Mouse (Mus musculus): Measurements from ENCODE around the gene Edem3. TPM values are rescaled to one million over a fixed set of nuclear protein-coding genes. Genes with fewer than 3 reads are reported as not detected.

The Edem3 gene
- polyA plus RNA-seq, 1 experiment from 2014 or later, result 15.7 TPM

DNA sequence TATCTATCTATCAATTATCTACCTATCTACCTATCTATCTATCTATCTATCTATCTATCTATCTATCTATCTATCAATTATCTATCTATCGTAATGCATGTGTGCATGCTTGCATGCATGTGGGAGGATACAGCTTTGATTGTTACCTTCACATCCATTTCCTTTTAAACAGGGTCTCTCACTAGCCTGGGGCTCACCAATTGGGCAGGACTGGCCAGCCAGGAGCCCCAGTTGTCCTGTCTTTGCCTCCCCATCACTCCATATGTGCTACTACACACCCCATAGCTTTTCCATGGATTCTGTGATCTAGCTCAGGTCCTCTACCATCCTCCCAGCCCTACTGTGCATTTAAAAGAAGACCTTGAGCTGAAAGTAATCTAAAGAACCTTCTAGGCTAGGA lies 103.3 kb downstream of the Edem3 start:
- no peaks in the 10 kb centered on the region for H3K36me3 ChIP-seq
- H3K4me3 ChIP-seq (replicated peaks), result no peak overlapping the region
- WGBS, result 95% methylated on average over 1 of the region's 1 CpGs
- no peak overlapping the region for H3K27ac ChIP-seq
- ATAC-seq (ENCODE audit: insufficient read depth, low FRiP score, low read depth), result no peak
- H3K4me2 ChIP-seq, result no peak overlapping the region
- H3K27me3 ChIP-seq (replicated peaks), result no peaks in the 10 kb centered on the region
- no peak overlapping the region for H3K9ac ChIP-seq
- no peaks in the 10 kb centered on the region for H3K9me3 ChIP-seq
- H3K4me1 ChIP-seq, result peaks cover 2% of the 10 kb centered on the region; the same call in 1 of the 2 replicates

DNA sequence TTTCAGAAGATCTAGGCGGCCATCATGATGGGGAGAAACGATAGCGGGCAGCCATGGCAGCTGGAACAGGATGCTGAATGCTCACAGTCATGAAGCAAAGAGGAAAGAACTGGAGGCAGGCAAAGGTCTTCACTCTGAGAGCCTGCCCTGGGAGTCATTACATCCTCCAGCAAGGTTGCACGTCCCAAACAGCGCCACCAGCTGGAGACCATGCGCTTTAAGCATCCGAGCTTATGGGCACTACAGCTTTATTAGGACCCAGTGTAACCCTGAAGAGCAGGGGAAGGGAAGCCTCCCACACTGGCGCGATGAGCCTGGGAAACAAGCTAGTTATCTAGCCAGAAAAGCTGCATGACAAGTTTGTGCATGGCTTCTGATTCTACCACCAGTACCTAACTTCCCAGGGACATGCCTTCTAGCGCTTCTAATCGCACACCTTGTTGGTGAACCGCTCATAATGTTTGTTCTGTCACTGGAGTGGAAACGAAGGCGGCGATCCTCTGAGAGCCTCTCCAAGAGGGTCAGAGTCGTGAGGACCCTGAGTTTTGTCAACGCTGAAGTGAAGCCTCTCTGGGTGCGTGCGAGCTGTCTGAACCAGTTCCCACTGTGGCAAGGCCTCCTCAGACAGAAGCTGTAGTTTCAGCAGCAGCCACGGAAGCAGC lies 106.3 kb downstream of the Edem3 start:
- Histone ChIP-seq H3K4me3 (replicated peaks) (no peak overlapping the region), H3K9ac (no peak overlapping the region), H3K27me3 (replicated peaks) (no peaks in the 10 kb centered on the region), H3K4me1 (peaks cover 4% of the 10 kb centered on the region; the same call in 1 of the 2 replicates), H3K4me2 (no peak overlapping the region), H3K27ac (no peak overlapping the region), H3K9me3 (no peaks in the 10 kb centered on the region), H3K36me3 (no peaks in the 10 kb centered on the region)
- ATAC-seq (ENCODE audit: insufficient read depth, low FRiP score, low read depth), result no peak
- WGBS, result 59% methylated on average over 20 of the region's 20 CpGs

DNA sequence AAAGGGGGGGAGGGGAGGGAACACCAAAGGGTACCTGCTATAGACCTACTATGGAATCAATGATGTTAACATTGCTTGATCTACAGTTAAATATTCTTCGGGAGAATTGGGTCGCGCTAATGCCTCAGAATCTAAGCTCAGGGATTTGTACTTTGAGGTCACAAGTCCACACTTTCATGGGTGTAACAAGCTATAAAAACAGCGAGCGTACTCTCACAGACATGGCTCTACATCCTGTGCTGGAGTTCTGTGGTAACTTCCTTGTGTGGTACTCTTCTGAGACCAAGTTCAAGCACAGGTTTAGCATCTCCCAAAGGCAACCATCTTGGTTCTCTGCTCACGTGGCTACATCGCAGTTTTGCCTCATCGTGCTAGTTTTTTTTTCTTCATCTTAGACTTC lies 106.9 kb downstream of the Edem3 start:
- Histone ChIP-seq H3K36me3 (no peaks in the 10 kb centered on the region), H3K27ac (no peak overlapping the region), H3K4me2 (no peak overlapping the region), H3K9ac (no peak overlapping the region), H3K4me1 (peaks cover 4% of the 10 kb centered on the region; the same call in 1 of the 2 replicates), H3K4me3 (replicated peaks) (no peak overlapping the region), H3K27me3 (replicated peaks) (no peaks in the 10 kb centered on the region), H3K9me3 (no peaks in the 10 kb centered on the region)
- 90% methylated on average over 8 of the region's 8 CpGs for WGBS
- ATAC-seq (ENCODE audit: insufficient read depth, low FRiP score, low read depth), result no peak

DNA sequence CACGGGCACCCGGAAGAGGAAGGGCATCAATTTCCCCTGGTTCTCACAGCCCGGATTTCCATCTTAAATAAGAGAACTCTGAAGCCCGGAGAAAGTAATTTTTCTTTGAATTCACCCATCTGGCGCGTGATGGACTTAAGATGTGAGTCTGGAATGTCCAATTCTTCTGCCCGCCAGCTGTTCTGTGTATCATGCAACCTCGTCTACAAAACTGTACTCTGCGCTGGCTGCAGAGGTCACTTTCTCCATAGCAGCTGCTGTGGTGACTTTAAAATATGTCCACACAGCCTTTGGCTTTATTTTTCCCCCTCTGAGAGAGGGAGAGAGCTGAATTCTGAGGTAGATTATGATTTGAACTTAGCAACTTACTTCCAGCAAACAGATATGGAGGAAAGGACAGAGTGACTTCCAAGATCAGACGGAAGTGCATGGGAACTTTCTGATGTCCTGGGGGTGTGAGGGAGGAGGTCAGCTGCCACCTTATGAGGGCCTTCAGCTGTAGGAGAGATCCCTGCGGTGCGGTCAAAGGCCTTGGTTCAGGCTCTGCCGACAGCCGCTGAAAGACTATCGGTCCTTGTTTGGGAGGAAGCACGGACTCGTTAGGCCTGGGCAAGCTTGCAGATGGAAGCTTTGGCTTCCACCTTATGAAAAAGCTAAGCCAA lies 108.1 kb downstream of the Edem3 start:
- H3K9ac ChIP-seq, result no peak overlapping the region
- no peak overlapping the region for H3K4me2 ChIP-seq
- H3K27me3 ChIP-seq (replicated peaks), result no peaks in the 10 kb centered on the region
- H3K4me1 ChIP-seq, result peaks cover 4% of the 10 kb centered on the region; the same call in 1 of the 2 replicates
- WGBS, result 52% methylated on average over 17 of the region's 17 CpGs
- no peak for ATAC-seq (ENCODE audit: insufficient read depth, low FRiP score, low read depth)
- H3K9me3 ChIP-seq, result no peaks in the 10 kb centered on the region
- no peak overlapping the region for H3K4me3 ChIP-seq (replicated peaks)
- peak overlapping the region; percentile 77 for H3K27ac ChIP-seq
- no peaks in the 10 kb centered on the region for H3K36me3 ChIP-seq

DNA sequence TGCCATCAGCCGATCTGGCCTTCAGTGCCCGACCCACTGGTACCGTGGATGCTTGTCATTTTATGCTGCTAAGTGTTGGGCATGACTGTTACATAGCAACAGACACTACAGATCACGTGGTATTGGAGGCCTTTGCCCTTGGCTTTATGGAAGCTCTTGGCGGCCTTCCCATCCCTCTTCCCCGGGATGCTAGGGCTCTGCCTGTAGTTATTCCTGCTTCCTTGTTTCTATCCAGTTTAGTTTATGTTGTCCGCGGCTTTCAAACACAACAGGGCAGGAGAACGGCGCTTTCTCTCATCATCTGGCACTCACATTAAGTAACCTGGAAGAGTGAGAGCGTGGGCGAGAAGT lies 108.6 kb downstream of the Edem3 start:
- Histone ChIP-seq H3K4me2 (no peak overlapping the region), H3K9me3 (no peaks in the 10 kb centered on the region), H3K4me1 (peaks cover 4% of the 10 kb centered on the region; the same call in 1 of the 2 replicates), H3K36me3 (no peaks in the 10 kb centered on the region), H3K4me3 (replicated peaks) (no peak overlapping the region), H3K27ac (peak overlapping the region; percentile 77), H3K9ac (no peak overlapping the region), H3K27me3 (replicated peaks) (no peaks in the 10 kb centered on the region)
- no peak; the same call in 1 of the 2 replicates for ATAC-seq (ENCODE audit: insufficient read depth, low FRiP score, low read depth)
- WGBS, result 66% methylated on average over 12 of the region's 12 CpGs

DNA sequence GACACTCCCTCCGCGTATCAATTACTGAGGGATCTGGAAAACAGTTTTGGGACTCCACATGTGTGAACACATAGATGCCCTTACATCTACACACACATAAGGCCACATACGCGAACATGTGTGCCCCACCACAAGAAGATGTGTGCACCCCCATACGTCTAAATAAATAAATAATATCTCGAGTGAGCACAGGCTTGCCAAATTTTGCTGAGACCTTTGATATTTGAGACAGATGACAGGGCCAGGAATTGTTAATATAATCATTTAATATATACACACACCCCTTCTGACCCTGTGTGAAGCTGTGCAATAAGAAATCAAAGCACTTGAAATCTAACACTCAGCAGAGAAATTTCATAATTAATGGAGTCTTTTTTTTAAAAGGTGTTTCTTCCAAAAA lies 109.2 kb downstream of the Edem3 start:
- no peaks in the 10 kb centered on the region for H3K9me3 ChIP-seq
- no peak for ATAC-seq (ENCODE audit: insufficient read depth, low FRiP score, low read depth)
- WGBS, result 76% methylated on average over 6 of the region's 6 CpGs
- peak overlapping the region; percentile 77 for H3K27ac ChIP-seq
- H3K9ac ChIP-seq, result no peak overlapping the region
- H3K27me3 ChIP-seq (replicated peaks), result no peaks in the 10 kb centered on the region
- no peak overlapping the region for H3K4me2 ChIP-seq
- H3K4me3 ChIP-seq (replicated peaks), result no peak overlapping the region
- H3K4me1 ChIP-seq, result peaks cover 4% of the 10 kb centered on the region; the same call in 1 of the 2 replicates
- no peaks in the 10 kb centered on the region for H3K36me3 ChIP-seq

Other genes starting within 250 kb of the Edem3 start
- gene Fam129a, start 184.2 kb upstream of the Edem3 start, polyA plus RNA-seq (2015; fragmentation: Nextera tagmentation; extraction: Ambion mirVana), result 21.7 and 22.6 TPM in 2 replicates